Mouse (Mus musculus): ENCODE results near the gene Safb2. TPM values are rescaled to one million over a fixed set of nuclear protein-coding genes. Genes with fewer than 3 reads are reported as not detected.

The Safb2 gene
- polyA plus RNA-seq, 1 experiment from 2014 or later: 73.5 TPM

DNA sequence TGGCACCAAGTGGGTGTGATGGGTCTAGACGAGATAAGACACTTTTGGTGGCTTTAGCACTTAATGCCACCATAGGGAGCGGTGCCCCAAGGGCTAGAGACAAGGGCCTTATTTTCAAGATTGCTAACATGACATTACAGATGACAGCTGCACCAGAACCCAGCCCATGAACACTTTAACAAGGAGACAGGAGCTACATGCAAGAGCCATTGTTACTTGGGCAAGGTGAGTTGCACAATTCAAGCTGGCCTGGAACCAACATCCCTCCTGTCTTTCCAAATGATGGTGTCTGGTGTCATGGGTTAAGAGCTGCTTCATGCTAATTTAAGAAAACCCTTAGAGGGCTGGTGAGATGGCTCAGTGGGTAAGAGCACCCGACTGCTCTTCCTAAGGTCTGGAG, 25.0 kb downstream of the Safb2 start:
- H3K36me3 ChIP-seq (ENCODE audit: control insufficient read depth, insufficient read depth, low read length): peaks cover 35% of the 10 kb centered on the region
- H3K27me3 ChIP-seq (ENCODE audit: control insufficient read depth, insufficient read depth, low read length): no peaks in the 10 kb centered on the region
- H3K4me2 ChIP-seq (replicated peaks; ENCODE audit: low read depth, low read length): no peak overlapping the region
- ATAC-seq (ENCODE audit: insufficient number of reproducible peaks, insufficient read depth, low FRiP score, low read depth): no peak
- H3K9ac ChIP-seq (replicated peaks; ENCODE audit: low read depth, low read length): no peak overlapping the region
- 74% methylated on average over 3 of the region's 3 CpGs for WGBS
- no peak overlapping the region for H3K27ac ChIP-seq (ENCODE audit: low read length)
- no peak overlapping the region for H3K4me3 ChIP-seq (ENCODE audit: low read depth, low read length)
- no peaks in the 10 kb centered on the region for H3K4me1 ChIP-seq (ENCODE audit: control insufficient read depth, insufficient read depth, low read length)
- H3K9me3 ChIP-seq (ENCODE audit: control insufficient read depth, low read depth, low read length): no peaks in the 10 kb centered on the region

- Histone ChIP-seq H3K4me3 (ENCODE audit: low read depth, low read length) (no peak overlapping the region), H3K4me1 (ENCODE audit: control insufficient read depth, insufficient read depth, low read length) (no peaks in the 10 kb centered on the region), H3K4me2 (replicated peaks; ENCODE audit: low read depth, low read length) (no peak overlapping the region), H3K9ac (replicated peaks; ENCODE audit: low read depth, low read length) (no peak overlapping the region), H3K27me3 (ENCODE audit: control insufficient read depth, insufficient read depth, low read length) (no peaks in the 10 kb centered on the region), H3K27ac (ENCODE audit: low read length) (no peak overlapping the region), H3K36me3 (ENCODE audit: control insufficient read depth, insufficient read depth, low read length) (peaks cover 26% of the 10 kb centered on the region), H3K9me3 (ENCODE audit: control insufficient read depth, low read depth, low read length) (no peaks in the 10 kb centered on the region)
- WGBS: 19% methylated on average over 3 of the region's 3 CpGs
- peak; percentile 39; the same call in 1 of the 2 replicates for ATAC-seq (ENCODE audit: insufficient number of reproducible peaks, insufficient read depth, low FRiP score, low read depth)
These were observed 25.9 kb downstream of the Safb2 start for GRCm38 (mm10) chr17:56558448-56558847.

DNA sequence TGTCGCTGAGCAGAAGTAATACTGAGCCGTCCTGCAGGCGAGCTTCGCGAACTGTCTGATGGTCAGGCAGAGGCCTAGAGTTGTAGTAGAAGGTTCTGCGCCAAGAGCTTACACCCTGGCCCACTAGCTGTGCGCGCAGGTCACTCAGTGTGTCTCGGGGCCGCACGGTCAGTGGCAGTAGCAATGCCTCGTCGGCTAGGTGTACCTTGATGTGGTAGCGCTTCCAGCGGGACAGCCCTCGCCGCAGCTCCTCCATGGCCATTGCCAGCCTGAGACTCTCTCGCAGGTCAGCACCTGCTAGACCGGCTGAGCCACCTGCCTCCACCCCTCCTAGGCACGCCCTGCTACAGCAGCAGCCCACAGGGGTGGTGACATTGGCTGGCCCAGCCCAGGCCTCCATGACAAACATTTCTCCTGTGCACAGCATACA, 30.2 kb downstream of the Safb2 start, which contains the start of gene Gm20219:
Gene Gm20219, minus strand, starts transcription at position 266 of the 430 bp plus-strand sequence.
- Histone ChIP-seq H3K9ac (replicated peaks; ENCODE audit: low read depth, low read length) (no peak within 1 kb of the TSS), H3K4me2 (replicated peaks; ENCODE audit: low read depth, low read length) (peak within 1 kb of the TSS; percentile 19), H3K9me3 (ENCODE audit: control insufficient read depth, low read depth, low read length) (0 out of 2 replicates have a peak, but pooled peaks cover 3% of the 10 kb centered on the region), H3K4me1 (ENCODE audit: control insufficient read depth, insufficient read depth, low read length) (no peaks in the 10 kb centered on the region), H3K4me3 (ENCODE audit: low read depth, low read length) (peak within 1 kb of the TSS; percentile 23), H3K27ac (ENCODE audit: low read length) (peak within 1 kb of the TSS; percentile 59; the same call in 1 of the 2 replicates), H3K36me3 (ENCODE audit: control insufficient read depth, insufficient read depth, low read length) (no peaks in the 10 kb centered on the region), H3K27me3 (ENCODE audit: control insufficient read depth, insufficient read depth, low read length) (no peaks in the 10 kb centered on the region)
- 58% methylated on average over 20 of the region's 20 CpGs for WGBS
- peak; percentile 93 for ATAC-seq (ENCODE audit: insufficient number of reproducible peaks, insufficient read depth, low FRiP score, low read depth)

DNA sequence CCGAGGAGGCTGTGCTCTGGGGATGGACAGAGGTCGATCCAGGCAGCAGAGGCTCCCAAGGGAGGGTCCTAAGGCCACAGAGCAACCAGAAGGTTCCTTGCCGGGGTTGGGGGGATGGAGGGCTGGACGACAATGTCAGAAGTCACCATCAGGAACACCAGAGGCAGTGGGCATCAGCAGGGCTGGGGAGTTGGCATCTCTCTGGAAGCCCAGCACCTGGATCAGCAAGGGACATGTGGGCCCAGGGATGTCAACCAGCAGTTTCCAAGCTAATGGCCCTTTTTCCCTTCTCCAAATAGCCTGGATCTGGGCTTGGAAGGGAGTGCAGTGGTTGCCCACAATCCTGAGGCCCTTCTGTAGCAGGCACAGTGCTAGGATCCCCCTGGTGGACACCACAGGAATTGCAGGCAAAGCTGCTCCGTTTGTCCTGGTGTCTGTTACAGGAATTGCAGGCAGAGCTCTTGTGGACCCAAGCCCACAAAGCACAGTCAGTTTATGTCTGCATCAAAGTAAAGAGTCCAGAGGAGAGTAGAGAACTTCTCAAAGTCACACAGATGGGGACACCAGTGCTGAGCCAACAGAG, 31.5 kb downstream of the Safb2 start:
- H3K9ac ChIP-seq (replicated peaks; ENCODE audit: low read depth, low read length): no peak overlapping the region
- 63% methylated on average over 5 of the region's 5 CpGs for WGBS
- H3K36me3 ChIP-seq (ENCODE audit: control insufficient read depth, insufficient read depth, low read length): no peaks in the 10 kb centered on the region
- H3K4me1 ChIP-seq (ENCODE audit: control insufficient read depth, insufficient read depth, low read length): no peaks in the 10 kb centered on the region
- H3K27ac ChIP-seq (ENCODE audit: low read length): no peak overlapping the region
- ATAC-seq (ENCODE audit: insufficient number of reproducible peaks, insufficient read depth, low FRiP score, low read depth): no peak
- 0 out of 2 replicates have a peak, but pooled peaks cover 3% of the 10 kb centered on the region for H3K9me3 ChIP-seq (ENCODE audit: control insufficient read depth, low read depth, low read length)
- H3K4me2 ChIP-seq (replicated peaks; ENCODE audit: low read depth, low read length): no peak overlapping the region
- H3K4me3 ChIP-seq (ENCODE audit: low read depth, low read length): no peak overlapping the region
- H3K27me3 ChIP-seq (ENCODE audit: control insufficient read depth, insufficient read depth, low read length): no peaks in the 10 kb centered on the region

DNA sequence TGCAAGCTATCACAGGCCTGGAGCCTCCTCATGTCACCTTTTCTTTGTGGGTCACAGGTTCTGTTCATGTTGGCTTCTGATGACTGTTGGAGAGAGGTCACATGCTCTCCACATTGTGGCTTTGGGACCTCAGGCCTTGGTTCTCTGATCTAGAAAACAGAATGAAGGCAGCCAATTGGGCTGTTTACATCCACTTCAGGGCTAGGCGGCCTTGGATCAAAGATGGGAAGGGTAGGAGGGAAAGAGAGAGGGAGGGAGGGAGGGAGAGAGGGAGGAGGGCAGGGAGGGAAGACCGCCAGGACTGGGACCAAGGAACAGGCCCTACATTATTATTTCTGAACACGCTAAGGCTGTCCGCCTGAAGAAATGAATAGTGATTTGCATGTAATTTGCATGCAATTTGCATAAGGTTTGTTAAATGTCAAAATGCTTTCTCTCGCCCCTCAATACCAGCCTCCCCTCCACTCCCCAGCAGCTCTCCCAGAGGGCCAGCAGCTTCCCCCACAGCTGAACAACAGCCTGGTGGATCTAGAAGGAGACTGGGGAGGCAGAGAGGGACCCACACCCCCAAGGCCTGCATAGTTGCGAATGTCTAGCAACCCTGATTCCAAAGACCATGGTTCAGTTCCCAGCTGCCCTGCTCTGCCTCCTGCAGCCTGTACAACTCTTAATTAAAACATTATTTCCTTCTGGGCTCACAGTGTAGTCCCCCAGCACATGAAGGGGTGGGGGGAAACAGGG, 32.4 kb downstream of the Safb2 start:
- no peak overlapping the region for H3K9ac ChIP-seq (replicated peaks; ENCODE audit: low read depth, low read length)
- 73% methylated on average over 6 of the region's 6 CpGs for WGBS
- 0 out of 2 replicates have a peak, but pooled peaks cover 3% of the 10 kb centered on the region for H3K9me3 ChIP-seq (ENCODE audit: control insufficient read depth, low read depth, low read length)
- no peak for ATAC-seq (ENCODE audit: insufficient number of reproducible peaks, insufficient read depth, low FRiP score, low read depth)
- no peak overlapping the region for H3K4me2 ChIP-seq (replicated peaks; ENCODE audit: low read depth, low read length)
- H3K4me1 ChIP-seq (ENCODE audit: control insufficient read depth, insufficient read depth, low read length): no peaks in the 10 kb centered on the region
- no peaks in the 10 kb centered on the region for H3K36me3 ChIP-seq (ENCODE audit: control insufficient read depth, insufficient read depth, low read length)
- H3K4me3 ChIP-seq (ENCODE audit: low read depth, low read length): no peak overlapping the region
- no peak overlapping the region for H3K27ac ChIP-seq (ENCODE audit: low read length)
- no peaks in the 10 kb centered on the region for H3K27me3 ChIP-seq (ENCODE audit: control insufficient read depth, insufficient read depth, low read length)

DNA sequence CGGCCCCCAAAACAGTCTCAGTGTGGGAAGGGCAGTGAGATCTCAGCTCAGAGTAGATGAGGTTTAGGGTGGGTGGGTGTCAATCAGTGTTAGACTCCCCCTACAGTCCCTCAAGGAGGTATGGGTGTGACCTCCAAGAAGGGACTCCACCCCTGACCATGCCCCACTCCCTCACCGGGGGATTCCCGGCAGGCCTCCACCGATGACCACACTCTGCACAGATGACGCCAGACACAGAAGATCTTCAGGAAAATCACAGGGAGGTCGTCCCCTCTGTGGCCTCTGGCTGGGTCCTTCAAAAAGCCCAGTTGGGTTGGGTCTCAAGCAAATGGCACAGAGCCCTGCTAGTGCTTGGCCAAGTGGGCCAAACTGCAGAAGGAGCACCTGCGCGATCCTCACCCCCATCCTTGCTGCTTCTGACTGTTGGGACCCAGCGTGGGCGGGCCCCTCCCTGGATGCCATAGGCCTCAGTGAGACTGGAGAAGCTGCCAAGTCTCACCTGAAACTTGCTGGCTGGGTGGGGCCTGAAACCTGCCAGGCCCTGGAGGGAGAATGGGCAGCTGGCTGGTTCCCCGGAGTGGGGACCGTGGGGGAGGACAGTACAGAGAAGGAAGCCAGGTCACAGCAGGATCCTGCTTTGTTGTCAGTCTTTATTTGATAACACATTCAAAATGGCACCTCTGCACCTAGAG, 33.5 kb downstream of the Safb2 start:
- Histone ChIP-seq H3K4me3 (ENCODE audit: low read depth, low read length) (no peak overlapping the region), H3K36me3 (ENCODE audit: control insufficient read depth, insufficient read depth, low read length) (no peaks in the 10 kb centered on the region), H3K9me3 (ENCODE audit: control insufficient read depth, low read depth, low read length) (0 out of 2 replicates have a peak, but pooled peaks cover 3% of the 10 kb centered on the region), H3K9ac (replicated peaks; ENCODE audit: low read depth, low read length) (no peak overlapping the region), H3K27ac (ENCODE audit: low read length) (no peak overlapping the region; the same call in 1 of the 2 replicates), H3K4me1 (ENCODE audit: control insufficient read depth, insufficient read depth, low read length) (no peaks in the 10 kb centered on the region), H3K4me2 (replicated peaks; ENCODE audit: low read depth, low read length) (no peak overlapping the region), H3K27me3 (ENCODE audit: control insufficient read depth, insufficient read depth, low read length) (no peaks in the 10 kb centered on the region)
- 66% methylated on average over 12 of the region's 12 CpGs for WGBS
- no peak for ATAC-seq (ENCODE audit: insufficient number of reproducible peaks, insufficient read depth, low FRiP score, low read depth)

DNA sequence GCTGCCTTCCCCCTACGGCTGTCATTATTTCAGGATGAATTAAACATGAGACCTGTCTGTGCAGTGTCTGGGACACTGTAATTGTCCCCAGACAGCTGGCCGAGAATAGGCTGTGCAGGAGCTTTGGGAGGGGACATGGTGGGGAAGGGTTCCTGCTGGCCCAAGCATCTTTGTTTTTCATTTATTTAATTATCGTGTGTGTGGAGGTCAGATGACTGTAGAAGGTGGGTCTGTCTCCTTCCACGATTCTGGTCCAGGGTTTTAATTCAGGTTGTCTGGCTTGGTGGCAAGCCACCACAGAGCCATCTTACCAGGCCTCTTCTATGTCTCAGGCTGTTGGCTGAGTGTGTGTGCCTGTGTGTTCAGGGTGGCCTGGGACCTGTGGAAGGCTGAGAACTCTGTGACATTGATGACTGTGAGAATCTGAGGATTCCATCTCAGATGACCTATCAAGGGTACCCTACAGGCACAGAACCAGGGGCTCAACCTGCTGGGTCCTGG, 35.7 kb downstream of the Safb2 start:
- no peak overlapping the region for H3K4me3 ChIP-seq (ENCODE audit: low read depth, low read length)
- H3K27ac ChIP-seq (ENCODE audit: low read length): no peak overlapping the region
- no peaks in the 10 kb centered on the region for H3K4me1 ChIP-seq (ENCODE audit: control insufficient read depth, insufficient read depth, low read length)
- WGBS: 76% methylated on average over 4 of the region's 4 CpGs
- no peak for ATAC-seq (ENCODE audit: insufficient number of reproducible peaks, insufficient read depth, low FRiP score, low read depth)
- 0 out of 2 replicates have a peak, but pooled peaks cover 3% of the 10 kb centered on the region for H3K9me3 ChIP-seq (ENCODE audit: control insufficient read depth, low read depth, low read length)
- no peaks in the 10 kb centered on the region for H3K36me3 ChIP-seq (ENCODE audit: control insufficient read depth, insufficient read depth, low read length)
- H3K9ac ChIP-seq (replicated peaks; ENCODE audit: low read depth, low read length): no peak overlapping the region
- H3K27me3 ChIP-seq (ENCODE audit: control insufficient read depth, insufficient read depth, low read length): no peaks in the 10 kb centered on the region
- no peak overlapping the region for H3K4me2 ChIP-seq (replicated peaks; ENCODE audit: low read depth, low read length)

DNA sequence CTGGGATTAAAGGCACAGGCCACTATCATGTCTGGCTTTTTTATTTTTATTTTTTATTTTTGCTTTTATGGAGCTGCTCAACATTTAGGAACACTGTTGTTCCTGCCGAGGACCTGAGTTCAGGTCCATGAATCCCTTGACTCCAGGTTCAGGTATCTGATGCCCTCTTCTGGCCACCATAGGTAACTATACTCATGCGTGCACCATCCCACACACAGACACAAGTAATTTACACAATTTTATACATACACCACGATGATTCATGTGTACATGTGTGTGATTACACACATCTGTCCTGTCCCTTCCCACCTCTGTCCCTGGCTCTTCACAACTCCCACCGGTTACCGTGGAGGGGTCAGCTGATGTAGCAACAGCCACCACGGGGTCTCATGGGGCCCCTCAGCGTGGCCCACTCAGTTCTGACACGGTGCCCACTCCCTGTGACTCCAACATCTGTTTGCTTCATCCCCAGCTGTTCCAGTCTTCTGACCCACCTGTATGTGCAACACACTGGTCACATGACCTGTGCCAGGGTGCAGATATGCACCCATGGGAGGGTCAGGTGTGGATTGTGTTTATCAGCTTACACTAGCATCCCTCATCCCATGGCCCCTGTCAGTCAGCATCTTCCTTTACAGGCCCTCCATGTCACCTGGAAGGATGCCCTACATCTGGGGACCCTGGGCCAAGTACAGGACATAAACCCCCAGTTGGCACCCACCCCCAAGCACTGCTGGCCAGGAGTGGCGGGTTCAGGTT, 36.4 kb downstream of the Safb2 start:
- Histone ChIP-seq H3K9me3 (ENCODE audit: control insufficient read depth, low read depth, low read length) (0 out of 2 replicates have a peak, but pooled peaks cover 2% of the 10 kb centered on the region), H3K27me3 (ENCODE audit: control insufficient read depth, insufficient read depth, low read length) (no peaks in the 10 kb centered on the region), H3K4me3 (ENCODE audit: low read depth, low read length) (no peak overlapping the region), H3K4me1 (ENCODE audit: control insufficient read depth, insufficient read depth, low read length) (no peaks in the 10 kb centered on the region), H3K27ac (ENCODE audit: low read length) (no peak overlapping the region), H3K4me2 (replicated peaks; ENCODE audit: low read depth, low read length) (no peak overlapping the region), H3K36me3 (ENCODE audit: control insufficient read depth, insufficient read depth, low read length) (no peaks in the 10 kb centered on the region), H3K9ac (replicated peaks; ENCODE audit: low read depth, low read length) (no peak overlapping the region)
- ATAC-seq (ENCODE audit: insufficient number of reproducible peaks, insufficient read depth, low FRiP score, low read depth): no peak
- WGBS: 72% methylated on average over 9 of the region's 9 CpGs

Measured in stomach, embryonic 14.5 days (tissue).